Mouse (Mus musculus): Measurements from ENCODE around the gene Stk35. TPM values are rescaled to one million over a fixed set of nuclear protein-coding genes. Genes with fewer than 3 reads are reported as not detected.
A peak's percentile ranks its signal among the peaks of the same experiment; 100 is the strongest.

Stk35 gene
- total RNA-seq (2015; ENCODE audit: low replicate concordance) (6.3 and 11.5 TPM in 2 replicates), total RNA-seq (2017; ENCODE audit: low replicate concordance) (12.3 and 15.7 TPM in 2 replicates)

- peak; percentile 90 for ATAC-seq (replicated peaks; ENCODE audit: low FRiP score, poor library complexity, severe bottlenecking)
These were observed at the start of gene Stk35 for GRCm38 (mm10) chr2:129800271-129800903. Stk35 (plus strand) TSS chr2:129800517.

- ATAC-seq (replicated peaks; ENCODE audit: low FRiP score, poor library complexity, severe bottlenecking) = no peak
These were observed 18.3 kb upstream of the Stk35 start for GRCm38 (mm10) chr2:129782046-129782445.

GRCm38 (mm10) chr2:129796501-129796900 is 3.8 kb upstream of the Stk35 start:
- no peak for ATAC-seq (replicated peaks; ENCODE audit: low FRiP score, poor library complexity, severe bottlenecking)

GRCm38 (mm10) chr2:129797709-129798108 is 2.6 kb upstream of the Stk35 start:
- ATAC-seq (replicated peaks; ENCODE audit: low FRiP score, poor library complexity, severe bottlenecking) = no peak

- ATAC-seq (replicated peaks; ENCODE audit: low FRiP score, poor library complexity, severe bottlenecking) = no peak
These were observed 1.9 kb upstream of the Stk35 start for GRCm38 (mm10) chr2:129798410-129798809.

DNA sequence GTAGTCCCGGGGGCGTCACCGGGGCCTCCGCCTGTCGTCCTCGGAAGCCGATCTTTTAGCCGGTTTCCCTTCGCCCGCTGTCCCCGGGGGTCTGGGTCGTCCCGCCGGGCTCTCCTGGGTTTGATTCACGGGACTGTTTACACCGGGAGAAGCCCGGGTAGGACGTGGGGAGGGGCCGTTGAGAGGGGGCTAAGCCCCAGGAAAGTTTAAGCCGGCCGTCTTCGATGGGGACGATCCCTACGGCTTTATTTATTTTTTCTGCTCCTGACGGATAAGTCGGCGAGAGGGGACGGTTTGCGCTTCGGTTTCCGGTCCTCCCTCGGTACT is 550 bp downstream of the Stk35 start:
- ATAC-seq (replicated peaks; ENCODE audit: low FRiP score, poor library complexity, severe bottlenecking) = no peak

DNA sequence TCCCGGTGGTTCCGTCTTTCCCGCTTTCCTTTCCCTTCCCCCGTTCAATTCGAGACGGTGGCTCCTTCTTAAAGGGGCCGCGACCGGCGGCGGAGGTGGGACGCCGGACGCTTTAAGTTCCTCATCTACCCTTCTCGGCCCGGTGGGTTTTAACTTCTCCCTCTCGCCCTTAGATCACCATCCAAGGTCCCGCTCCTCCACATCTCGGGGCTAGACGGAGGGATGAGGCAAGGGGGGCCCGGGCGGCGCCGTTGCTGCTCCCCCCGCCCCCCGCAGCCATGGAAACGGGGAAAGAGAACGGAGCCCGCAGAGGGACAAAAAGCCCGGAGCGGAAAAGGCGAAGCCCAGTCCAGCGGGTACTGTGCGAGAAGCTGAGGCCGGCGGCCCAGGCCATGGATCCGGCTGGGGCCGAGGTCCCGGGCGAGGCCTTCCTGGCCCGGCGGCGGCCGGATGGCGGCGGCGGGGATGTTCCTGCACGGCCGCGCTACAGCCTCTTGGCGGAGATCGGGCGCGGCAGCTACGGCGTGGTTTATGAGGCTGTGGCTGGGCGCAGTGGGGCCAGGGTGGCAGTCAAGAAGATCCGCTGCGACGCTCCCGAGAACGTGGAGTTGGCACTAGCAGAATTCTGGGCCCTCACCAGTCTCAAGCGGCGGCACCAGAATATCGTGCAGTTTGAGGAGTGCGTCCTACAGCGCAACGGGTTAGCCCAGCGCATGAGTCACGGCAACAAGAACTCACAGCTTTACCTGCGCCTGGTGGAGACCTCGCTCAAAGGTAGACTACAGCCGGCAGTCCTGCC is 1.1 kb downstream of the Stk35 start:
- ATAC-seq (replicated peaks; ENCODE audit: low FRiP score, poor library complexity, severe bottlenecking) = peak; percentile 66

GRCm38 (mm10) chr2:129805486-129805885 is 5.2 kb downstream of the Stk35 start:
- no peak for ATAC-seq (replicated peaks; ENCODE audit: low FRiP score, poor library complexity, severe bottlenecking)

GRCm38 (mm10) chr2:129806486-129806885 is 6.2 kb downstream of the Stk35 start:
- ATAC-seq (replicated peaks; ENCODE audit: low FRiP score, poor library complexity, severe bottlenecking) = no peak

DNA sequence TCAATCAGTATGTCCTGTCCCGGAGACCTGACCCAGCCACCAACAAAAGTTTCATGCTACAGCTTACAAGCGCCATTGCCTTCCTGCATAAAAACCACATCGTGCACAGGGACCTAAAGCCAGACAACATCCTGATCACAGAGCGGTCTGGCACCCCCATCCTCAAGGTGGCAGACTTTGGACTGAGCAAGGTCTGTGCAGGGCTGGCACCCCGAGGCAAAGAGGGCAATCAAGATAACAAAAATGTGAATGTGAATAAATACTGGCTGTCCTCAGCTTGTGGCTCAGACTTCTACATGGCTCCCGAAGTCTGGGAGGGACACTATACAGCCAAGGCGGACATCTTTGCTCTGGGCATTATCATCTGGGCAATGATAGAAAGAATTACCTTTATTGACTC is 10.2 kb downstream of the Stk35 start:
- ATAC-seq (replicated peaks; ENCODE audit: low FRiP score, poor library complexity, severe bottlenecking) = no peak

- ATAC-seq (replicated peaks; ENCODE audit: low FRiP score, poor library complexity, severe bottlenecking) = no peak
These were observed 13.7 kb downstream of the Stk35 start for GRCm38 (mm10) chr2:129814033-129814432.

DNA sequence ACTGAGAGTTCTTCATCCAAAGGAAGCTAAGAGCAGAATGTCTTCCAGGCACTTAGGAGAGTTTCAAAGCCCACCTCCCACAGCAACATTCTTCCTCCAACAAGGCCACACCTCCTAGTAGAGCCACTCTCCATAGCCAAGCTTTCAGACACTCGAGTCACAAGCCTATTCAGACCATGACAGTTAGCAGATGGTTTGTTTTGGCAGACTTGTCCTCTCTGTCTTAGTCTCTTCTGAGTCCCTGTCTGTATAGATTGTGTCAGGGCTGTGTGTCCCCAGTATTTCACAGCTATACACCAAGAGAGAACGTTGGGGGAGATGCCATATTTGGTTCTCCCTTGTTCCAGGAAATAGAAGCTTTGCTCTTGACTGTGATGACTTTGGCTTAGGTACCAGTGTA is 14.8 kb downstream of the Stk35 start:
- no peak for ATAC-seq (replicated peaks; ENCODE audit: low FRiP score, poor library complexity, severe bottlenecking)

DNA sequence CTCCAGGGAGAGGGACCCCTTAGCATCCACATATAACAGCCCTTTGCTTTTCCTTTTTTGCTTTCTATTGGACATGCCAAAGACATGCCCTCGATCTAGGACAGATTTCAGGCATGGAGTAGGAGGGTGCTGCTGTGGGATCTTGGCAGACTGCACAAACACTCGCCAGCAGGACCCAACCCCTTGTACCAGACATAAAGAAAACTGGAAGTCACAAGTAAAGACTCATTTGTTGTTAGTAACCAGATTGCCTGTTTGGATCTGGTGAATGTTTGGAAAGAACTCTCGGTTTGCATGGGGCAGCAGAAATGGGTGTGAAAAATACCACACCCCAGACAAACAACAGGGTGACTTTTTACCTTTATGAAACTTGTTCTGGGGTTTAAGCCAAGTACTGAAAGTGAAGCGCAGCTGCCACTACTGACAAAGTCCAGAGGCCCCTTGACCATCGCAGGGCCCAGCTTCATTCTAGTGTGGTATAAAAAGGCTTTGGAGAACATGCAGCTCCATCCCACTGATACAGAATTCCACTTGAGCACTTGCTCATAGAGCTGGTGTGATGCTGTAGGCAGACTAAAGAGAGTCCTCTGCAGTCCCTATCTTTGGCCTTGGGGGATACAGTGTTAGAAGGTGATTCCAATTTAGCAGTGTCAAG is 17.4 kb downstream of the Stk35 start:
- ATAC-seq (replicated peaks; ENCODE audit: low FRiP score, poor library complexity, severe bottlenecking) = no peak

GRCm38 (mm10) chr2:129818868-129819267 is 18.6 kb downstream of the Stk35 start:
- ATAC-seq (replicated peaks; ENCODE audit: low FRiP score, poor library complexity, severe bottlenecking) = no peak

- ATAC-seq (replicated peaks; ENCODE audit: low FRiP score, poor library complexity, severe bottlenecking) = no peak
These were observed 19.2 kb downstream of the Stk35 start for GRCm38 (mm10) chr2:129819531-129819930.

DNA sequence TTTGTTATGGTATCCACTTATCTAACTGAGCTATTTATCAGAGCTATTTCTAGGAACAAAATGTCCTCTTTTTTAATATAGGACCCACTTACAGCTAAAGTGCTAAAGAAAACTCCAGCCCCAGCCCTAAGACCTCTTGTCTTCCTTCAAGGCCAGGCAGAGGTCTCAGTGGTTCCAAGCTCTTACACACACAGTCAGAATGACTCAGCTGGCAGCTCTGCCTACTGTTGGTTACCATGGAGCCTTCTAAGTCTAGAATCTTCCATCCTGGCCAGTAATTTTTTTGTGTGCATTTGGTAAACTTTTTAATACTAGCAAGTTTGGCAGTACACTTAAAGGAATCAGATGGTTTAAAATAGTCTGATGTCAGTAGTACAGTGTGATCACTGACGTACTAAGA is 19.6 kb downstream of the Stk35 start:
- no peak for ATAC-seq (replicated peaks; ENCODE audit: low FRiP score, poor library complexity, severe bottlenecking)

- no peak for ATAC-seq (replicated peaks; ENCODE audit: low FRiP score, poor library complexity, severe bottlenecking)
These were observed 20.7 kb downstream of the Stk35 start for GRCm38 (mm10) chr2:129821021-129821420.

DNA sequence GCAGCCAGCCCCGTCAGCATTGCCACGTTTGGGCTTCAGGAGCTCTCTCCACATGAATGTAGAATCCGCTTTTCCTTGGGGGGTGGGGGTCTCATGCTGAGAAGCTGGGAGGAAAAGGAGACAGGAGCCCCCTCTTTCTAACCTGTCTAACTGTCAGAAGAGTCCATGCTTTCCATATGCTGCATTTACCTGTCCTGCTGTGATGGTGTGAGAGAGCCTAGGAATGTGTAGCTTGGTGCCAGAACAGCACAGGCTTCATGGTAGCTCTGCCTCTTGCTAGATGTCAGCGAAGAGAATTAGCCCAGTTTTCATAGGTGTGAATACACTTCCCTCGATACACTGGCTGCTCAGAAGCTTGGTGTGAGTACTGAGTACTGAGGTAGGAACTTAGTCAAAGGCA is 21.3 kb downstream of the Stk35 start:
- no peak for ATAC-seq (replicated peaks; ENCODE audit: low FRiP score, poor library complexity, severe bottlenecking)

GRCm38 (mm10) chr2:129823310-129823709 is 23.0 kb downstream of the Stk35 start:
- ATAC-seq (replicated peaks; ENCODE audit: low FRiP score, poor library complexity, severe bottlenecking) = no peak

DNA sequence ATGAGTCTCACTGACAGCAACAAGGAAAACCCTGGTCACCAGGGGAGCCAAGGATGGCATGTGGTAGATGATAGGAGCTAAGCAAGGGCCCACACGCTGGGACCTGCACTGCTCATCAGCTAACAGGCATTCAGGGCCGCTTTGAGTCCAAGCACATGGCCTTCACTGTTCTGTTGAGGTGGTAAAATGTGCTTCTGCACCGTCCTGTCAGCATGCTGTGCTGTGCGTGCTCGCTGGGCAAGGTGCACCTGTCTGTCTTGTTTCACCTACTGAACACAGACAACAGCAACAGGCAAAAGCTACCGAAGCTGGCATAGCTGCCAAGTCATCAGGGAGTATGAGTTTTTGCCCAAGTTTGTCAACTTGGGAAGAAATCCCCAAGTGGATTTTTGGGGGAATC is 23.9 kb downstream of the Stk35 start:
- ATAC-seq (replicated peaks; ENCODE audit: low FRiP score, poor library complexity, severe bottlenecking) = no peak

DNA sequence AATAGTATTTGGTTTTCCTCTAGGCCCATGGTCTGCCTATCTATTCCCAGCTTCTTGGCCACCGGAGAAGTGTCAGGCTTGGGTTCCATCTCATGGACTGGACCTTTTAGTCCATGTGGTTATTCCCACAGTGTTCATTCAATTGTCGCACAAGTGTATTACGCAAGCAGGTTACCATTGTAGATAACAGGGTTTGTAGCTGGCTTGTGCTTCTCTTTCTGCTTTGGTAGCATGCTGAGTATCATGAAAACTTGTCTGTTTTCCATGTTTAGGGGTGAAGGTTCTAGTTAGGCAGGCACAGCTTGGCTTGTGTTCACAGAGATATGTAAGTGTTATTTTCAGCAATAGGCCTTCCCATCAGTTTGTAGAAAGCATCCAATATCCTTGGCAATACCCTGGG is 25.8 kb downstream of the Stk35 start:
- ATAC-seq (replicated peaks; ENCODE audit: low FRiP score, poor library complexity, severe bottlenecking) = no peak

All from erythroid progenitor cell, adult 5-6 weeks (primary cell).